Mouse (Mus musculus) midbrain, embryonic 13.5 days (tissue): ENCODE measurements at regions not wholly inside any gene's neighbourhood (a gene's known extent, or its start where the extent isn't known, plus 50 kb on each side); places are given as distances from the start of the nearest gene placed in this dataset.

Experiments
- ATAC-seq: fragments of 200-750 bp; cut with Nextera tagmentation; 2 replicates; pipeline ENCODE4 v1.8.0; 2017; ENCODE audit warnings: mild to moderate bottlenecking, moderate TSS enrichment, moderate library complexity
- H3K27ac ChIP-seq: fragments of 300-500 bp; sonication (generic); 2 replicates; pipeline ENCODE4 v1.5.1; 2015; ENCODE audit warnings: inconsistent platforms, mild to moderate bottlenecking, moderate library complexity
- H3K27me3 ChIP-seq: fragments of 300-500 bp; sonication (generic); 2 replicates; pipeline ENCODE4 v1.6.1; 2015; ENCODE audit warnings: mild to moderate bottlenecking, inconsistent platforms
- H3K36me3 ChIP-seq: fragments of 300-500 bp; sonication (generic); 2 replicates; pipeline ENCODE4 v1.6.1; 2015; ENCODE audit warnings: mild to moderate bottlenecking, inconsistent platforms
- H3K4me1 ChIP-seq: fragments of 300-500 bp; sonication (generic); replicated peaks from 2 replicates; pipeline ENCODE4 v1.6.1; 2015; ENCODE audit warnings: inconsistent platforms
- H3K4me2 ChIP-seq: fragments of 300-500 bp; sonication (generic); replicated peaks from 2 replicates; pipeline ENCODE4 v1.6.1; 2015; ENCODE audit warnings: moderate library complexity, mild to moderate bottlenecking, inconsistent platforms
- H3K4me3 ChIP-seq: fragments of 300-500 bp; sonication (generic); replicated peaks from 2 replicates; pipeline ENCODE4 v1.5.1; 2015; ENCODE audit warnings: mild to moderate bottlenecking, inconsistent platforms
- H3K9ac ChIP-seq: fragments of 300-500 bp; sonication (generic); replicated peaks from 2 replicates; pipeline ENCODE4 v1.6.1; 2015; ENCODE audit warnings: mild to moderate bottlenecking, inconsistent platforms
- H3K9me3 ChIP-seq: fragments of 300-500 bp; sonication (generic); 2 replicates; pipeline ENCODE4 v1.6.1; 2016; ENCODE audit warnings: mild to moderate bottlenecking, inconsistent platforms
- WGBS: fragments of 180-500 bp; shearing (Covaris S2); methylation state at CpG from one replicate; pipeline ENCODE4 v1.1.7; 2015; 5-methylcytosine and 5-hydroxymethylcytosine counted together

- Histone ChIP-seq H3K9ac (no peak overlapping the region), H3K9me3 (no peaks in the 10 kb centered on the region), H3K27me3 (no peaks in the 10 kb centered on the region), H3K27ac (no peak overlapping the region), H3K4me3 (no peak overlapping the region), H3K4me1 (no peaks in the 10 kb centered on the region), H3K4me2 (no peak overlapping the region), H3K36me3 (no peaks in the 10 kb centered on the region)
- 32% methylated on average over 2 of the region's 2 CpGs for WGBS
- no peak for ATAC-seq
These were observed 611.8 kb upstream of the Tmem132c start for GRCm38 (mm10) chr5:126629826-126630225.

GRCm38 (mm10) chr5:126650415-126650814 lies 591.2 kb upstream of the Tmem132c start:
- WGBS: 81% methylated on average over 7 of the region's 7 CpGs
- Histone ChIP-seq H3K9ac (no peak overlapping the region), H3K27ac (no peak overlapping the region), H3K4me2 (no peak overlapping the region), H3K4me3 (no peak overlapping the region), H3K4me1 (no peaks in the 10 kb centered on the region), H3K9me3 (no peaks in the 10 kb centered on the region), H3K36me3 (no peaks in the 10 kb centered on the region), H3K27me3 (no peaks in the 10 kb centered on the region)
- ATAC-seq: no peak

- H3K9me3 ChIP-seq: no peaks in the 10 kb centered on the region
- H3K27ac ChIP-seq: no peak overlapping the region
- no peaks in the 10 kb centered on the region for H3K36me3 ChIP-seq
- no peak overlapping the region for H3K4me2 ChIP-seq
- 16% methylated on average over 3 of the region's 3 CpGs for WGBS
- H3K27me3 ChIP-seq: no peaks in the 10 kb centered on the region
- H3K4me3 ChIP-seq: no peak overlapping the region
- no peaks in the 10 kb centered on the region for H3K4me1 ChIP-seq
- no peak overlapping the region for H3K9ac ChIP-seq
- no peak for ATAC-seq
These were observed 590.2 kb upstream of the Tmem132c start for GRCm38 (mm10) chr5:126651367-126651766.

- no peaks in the 10 kb centered on the region for H3K27me3 ChIP-seq
- 96% methylated on average over 4 of the region's 4 CpGs for WGBS
- H3K9ac ChIP-seq: no peak overlapping the region
- no peak overlapping the region for H3K4me3 ChIP-seq
- H3K4me1 ChIP-seq: no peaks in the 10 kb centered on the region
- ATAC-seq: no peak
- H3K36me3 ChIP-seq: no peaks in the 10 kb centered on the region
- H3K4me2 ChIP-seq: no peak overlapping the region
- H3K9me3 ChIP-seq: no peaks in the 10 kb centered on the region
- H3K27ac ChIP-seq: no peak overlapping the region
These were observed 579.0 kb upstream of the Tmem132c start for GRCm38 (mm10) chr5:126662648-126663047.

GRCm38 (mm10) chr5:126671156-126671555 lies 570.5 kb upstream of the Tmem132c start:
- no peak overlapping the region for H3K9ac ChIP-seq
- H3K9me3 ChIP-seq: no peaks in the 10 kb centered on the region
- H3K27me3 ChIP-seq: no peaks in the 10 kb centered on the region
- H3K4me1 ChIP-seq: no peaks in the 10 kb centered on the region
- H3K36me3 ChIP-seq: no peaks in the 10 kb centered on the region
- H3K4me3 ChIP-seq: no peak overlapping the region
- 85% methylated on average over 1 of the region's 1 CpGs for WGBS
- no peak for ATAC-seq
- no peak overlapping the region for H3K4me2 ChIP-seq
- no peak overlapping the region for H3K27ac ChIP-seq

GRCm38 (mm10) chr5:126680262-126680661 lies 561.3 kb upstream of the Tmem132c start:
- H3K27ac ChIP-seq: no peak overlapping the region

GRCm38 (mm10) chr5:126699314-126699713 lies 542.3 kb upstream of the Tmem132c start:
- H3K36me3 ChIP-seq: no peaks in the 10 kb centered on the region
- no peaks in the 10 kb centered on the region for H3K9me3 ChIP-seq
- no peak overlapping the region for H3K27ac ChIP-seq
- ATAC-seq: no peak
- no peak overlapping the region for H3K4me2 ChIP-seq
- H3K4me3 ChIP-seq: no peak overlapping the region
- no peaks in the 10 kb centered on the region for H3K27me3 ChIP-seq
- WGBS: 51% methylated on average over 4 of the region's 4 CpGs
- no peak overlapping the region for H3K9ac ChIP-seq
- H3K4me1 ChIP-seq: peaks cover 5% of the 10 kb centered on the region; the same call in 1 of the 2 replicates

More at GRCm38 (mm10) chr5:126680262-126680661, 561.3 kb upstream of the Tmem132c start:
- Histone ChIP-seq H3K9me3 (no peaks in the 10 kb centered on the region), H3K4me3 (no peak overlapping the region), H3K36me3 (no peaks in the 10 kb centered on the region), H3K27me3 (no peaks in the 10 kb centered on the region), H3K9ac (no peak overlapping the region), H3K4me1 (no peaks in the 10 kb centered on the region), H3K4me2 (no peak overlapping the region)
- 81% methylated on average over 6 of the region's 6 CpGs for WGBS
- no peak for ATAC-seq

GRCm38 (mm10) chr5:126703516-126704282 lies 537.9 kb upstream of the Tmem132c start:
- ATAC-seq: no peak
- Histone ChIP-seq H3K4me3 (no peak overlapping the region), H3K27ac (no peak overlapping the region), H3K4me2 (no peak overlapping the region), H3K27me3 (no peaks in the 10 kb centered on the region), H3K9me3 (no peaks in the 10 kb centered on the region), H3K36me3 (no peaks in the 10 kb centered on the region), H3K9ac (no peak overlapping the region), H3K4me1 (0 out of 2 replicates have a peak, but pooled peaks cover 5% of the 10 kb centered on the region)
- WGBS: 77% methylated on average over 8 of the region's 8 CpGs

- no peaks in the 10 kb centered on the region for H3K36me3 ChIP-seq
- H3K27me3 ChIP-seq: no peaks in the 10 kb centered on the region
- 77% methylated on average over 11 of the region's 11 CpGs for WGBS
- no peak for ATAC-seq
- 0 out of 2 replicates have a peak, but pooled peaks cover 5% of the 10 kb centered on the region for H3K4me1 ChIP-seq
- H3K27ac ChIP-seq: no peak overlapping the region
- H3K4me3 ChIP-seq: no peak overlapping the region
- no peaks in the 10 kb centered on the region for H3K9me3 ChIP-seq
- H3K9ac ChIP-seq: no peak overlapping the region
- no peak overlapping the region for H3K4me2 ChIP-seq
These were observed 535.7 kb upstream of the Tmem132c start for GRCm38 (mm10) chr5:126705871-126706270.

- Histone ChIP-seq H3K27me3 (no peaks in the 10 kb centered on the region), H3K4me2 (no peak overlapping the region), H3K4me1 (0 out of 2 replicates have a peak, but pooled peaks cover 5% of the 10 kb centered on the region), H3K27ac (no peak overlapping the region), H3K9me3 (no peaks in the 10 kb centered on the region), H3K9ac (no peak overlapping the region), H3K36me3 (no peaks in the 10 kb centered on the region), H3K4me3 (no peak overlapping the region)
- ATAC-seq: no peak
- WGBS: 87% methylated on average over 4 of the region's 4 CpGs
These were observed 534.9 kb upstream of the Tmem132c start for GRCm38 (mm10) chr5:126706701-126707100.

- no peak overlapping the region for H3K4me2 ChIP-seq
These were observed 526.9 kb upstream of the Tmem132c start for GRCm38 (mm10) chr5:126714672-126715071.

GRCm38 (mm10) chr5:126718421-126718820 lies 523.2 kb upstream of the Tmem132c start:
- Histone ChIP-seq H3K36me3 (no peaks in the 10 kb centered on the region), H3K9ac (no peak overlapping the region), H3K9me3 (no peaks in the 10 kb centered on the region), H3K4me1 (no peaks in the 10 kb centered on the region), H3K4me2 (no peak overlapping the region), H3K4me3 (no peak overlapping the region), H3K27me3 (no peaks in the 10 kb centered on the region), H3K27ac (no peak overlapping the region)
- 95% methylated on average over 2 of the region's 2 CpGs for WGBS
- ATAC-seq: no peak

More at GRCm38 (mm10) chr5:126714672-126715071, 526.9 kb upstream of the Tmem132c start:
- Histone ChIP-seq H3K36me3 (no peaks in the 10 kb centered on the region), H3K27ac (no peak overlapping the region), H3K4me3 (no peak overlapping the region), H3K4me1 (no peaks in the 10 kb centered on the region), H3K9me3 (no peaks in the 10 kb centered on the region), H3K9ac (no peak overlapping the region), H3K27me3 (no peaks in the 10 kb centered on the region)
- WGBS: 68% methylated on average over 6 of the region's 6 CpGs
- ATAC-seq: no peak

- H3K36me3 ChIP-seq: no peaks in the 10 kb centered on the region
- no peak for ATAC-seq
- no peak overlapping the region for H3K4me3 ChIP-seq
- WGBS: 88% methylated on average over 2 of the region's 2 CpGs
- H3K9me3 ChIP-seq: no peaks in the 10 kb centered on the region
- H3K4me2 ChIP-seq: no peak overlapping the region
- H3K27me3 ChIP-seq: no peaks in the 10 kb centered on the region
- no peak overlapping the region for H3K27ac ChIP-seq
- no peaks in the 10 kb centered on the region for H3K4me1 ChIP-seq
- no peak overlapping the region for H3K9ac ChIP-seq
These were observed 520.3 kb upstream of the Tmem132c start for GRCm38 (mm10) chr5:126721300-126721699.
